Comparison of ENCODE assay signal across 8 mouse cellular contexts in the genomic region with DNA sequence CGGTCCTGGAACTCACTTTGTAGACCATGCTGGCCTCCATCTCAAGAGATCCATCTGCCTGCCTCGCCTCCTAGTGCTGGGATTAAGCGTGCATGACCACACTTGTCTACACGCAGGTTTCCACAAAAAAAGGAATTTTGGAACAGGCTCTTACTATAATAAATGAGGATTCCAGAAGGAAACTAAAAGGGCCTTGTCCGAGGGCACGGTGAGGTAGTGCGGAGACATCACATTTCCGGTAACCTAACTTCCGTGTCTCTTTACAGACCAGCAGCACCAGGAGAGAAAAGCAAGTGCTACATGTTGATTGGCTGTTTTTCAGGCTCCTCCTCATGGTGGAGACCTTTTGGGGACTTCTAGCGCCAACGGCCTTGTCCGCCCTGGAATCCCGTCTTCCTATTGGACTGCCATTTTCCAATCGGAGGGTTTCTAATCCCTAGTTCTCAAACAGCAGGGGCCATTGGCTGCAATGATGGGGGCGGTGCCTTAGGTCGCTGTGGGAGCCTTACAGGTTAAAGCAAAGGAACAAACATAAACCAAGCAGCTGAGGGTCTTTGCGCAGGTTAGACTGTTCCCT. TPM values are rescaled to one million over a fixed set of nuclear protein-coding genes. Genes with fewer than 3 reads are reported as not detected.
DNase-seq lines count a peak whose midpoint lies in the region; ATAC-seq lines count a peak whose summit lies in the region.

A gene (plus strand): TSS at position 446 of the 577 bp plus-strand sequence.

- peak; percentile 97 to 100 for ATAC-seq in hematopoietic stem cell, adult 5-6 weeks (replicated peaks in 1 of 2; ENCODE audit: insufficient read depth in 1 of 2, low FRiP score in 2 of 2, low TSS enrichment in 1 of 2, low read depth in 1 of 2, poor library complexity in 2 of 2, severe bottlenecking in 2 of 2)
- ATAC-seq in lung, embryonic 16.5 days (ENCODE audit: low read depth) = peak; percentile 98

- peak; percentile 98 for DNase-seq in MN1 (ENCODE audit: low spot score)
- peak; percentile 89 for DNase-seq in cerebellum, adult 8-10 months
- DNase-seq in forelimb bud, embryonic 11.5 days (ENCODE audit: low read depth, low spot score) = peak; percentile 98
- peak; percentile 91 for DNase-seq in layer of hippocampus, adult 9-10 months (ENCODE audit: low spot score)
- peak; percentile 63 for DNase-seq in ovary, postnatal 10 days (ENCODE audit: low spot score)
- peak; percentile 85 to 91 for DNase-seq in thymus, postnatal 10 days (ENCODE audit: low spot score in 2 of 2)

- peak within 1 kb of the TSS; percentile 80 for H3K27ac ChIP-seq in lung, embryonic 16.5 days (ENCODE audit: low read length)

- peaks cover 8% of the 10 kb centered on the region; the same call in 1 of the 2 replicates for H3K36me3 ChIP-seq in lung, embryonic 16.5 days (ENCODE audit: control insufficient read depth, insufficient read depth, low read length)

- H3K9ac ChIP-seq in lung, embryonic 16.5 days (ENCODE audit: low read length) = peak within 1 kb of the TSS; percentile 89

- no peaks in the 10 kb centered on the region for H3K9me3 ChIP-seq in lung, embryonic 16.5 days (ENCODE audit: control insufficient read depth, low read length)

- peaks cover 18% of the 10 kb centered on the region for H3K4me1 ChIP-seq in lung, embryonic 16.5 days (replicated peaks; ENCODE audit: control insufficient read depth, insufficient read depth, low read length)

- H3K4me2 ChIP-seq in lung, embryonic 16.5 days (ENCODE audit: low read depth, low read length) = peak within 1 kb of the TSS; percentile 93

- no peaks in the 10 kb centered on the region for H3K27me3 ChIP-seq in lung, embryonic 16.5 days (ENCODE audit: control insufficient read depth, insufficient read depth, low read depth, low read length)

- peak within 1 kb of the TSS; percentile 85 for H3K4me3 ChIP-seq in lung, embryonic 16.5 days (ENCODE audit: low read length)

- WGBS in lung, embryonic 16.5 days = 0% methylated on average over 17 of the region's 17 CpGs

RNA-seq across cellular contexts. Expression of the gene that starts here (rescaled TPM):
- 35.7 and 51.0 TPM in 2 replicates for total RNA-seq in hematopoietic stem cell, adult 5-6 weeks (2017)
- 36.9 and 40.0 TPM in 2 replicates for polyA plus RNA-seq in lung, embryonic 16.5 days (2015; fragmentation: Nextera tagmentation; extraction: Ambion mirVana)

Comparison
In these comparisons a context has a peak if more than half of its experiments do, and no peak if none do; other contexts are left out.
1. Peak in every context shown above with its lines: DNase-seq, ATAC-seq, H3K4me3 ChIP-seq and H3K27ac ChIP-seq.